Mouse (Mus musculus): ENCODE results near the gene Grb10. TPM values are rescaled to one million over a fixed set of nuclear protein-coding genes. Genes with fewer than 3 reads are reported as not detected.
A peak's percentile ranks its signal among the peaks of the same experiment; 100 is the strongest.

Gene Grb10
- total RNA-seq, 4 experiments from 2014 or later, result 28.0 to 36.2 (median 32.3) TPM

GRCm38 (mm10) chr11:12034371-12034770, 4.1 kb downstream of the Grb10 start:
- DNase-seq (ENCODE audit: low spot score in 2 of 2), result no peak

GRCm38 (mm10) chr11:12032831-12033230, 5.7 kb downstream of the Grb10 start:
- no peak for DNase-seq (ENCODE audit: low spot score in 2 of 2)

GRCm38 (mm10) chr11:12026638-12027037, 11.8 kb downstream of the Grb10 start:
- peak; percentile 44 to 69 for DNase-seq (ENCODE audit: low spot score in 2 of 2)

GRCm38 (mm10) chr11:12025756-12026593, 12.5 kb downstream of the Grb10 start:
- peak; percentile 61 to 72 for DNase-seq (ENCODE audit: low spot score in 2 of 2)

- DNase-seq (ENCODE audit: low spot score in 2 of 2), result no peak
These were observed 13.1 kb downstream of the Grb10 start for GRCm38 (mm10) chr11:12025392-12025755.

- DNase-seq (ENCODE audit: low spot score in 2 of 2), result no peak
These were observed 15.4 kb downstream of the Grb10 start for GRCm38 (mm10) chr11:12023051-12023450.

- no peak for DNase-seq (ENCODE audit: low spot score in 2 of 2)
These were observed 18.8 kb downstream of the Grb10 start for GRCm38 (mm10) chr11:12019651-12020050.

GRCm38 (mm10) chr11:12018604-12019003, 19.9 kb downstream of the Grb10 start:
- DNase-seq (ENCODE audit: low spot score in 2 of 2), result no peak

GRCm38 (mm10) chr11:12010084-12010483, 28.4 kb downstream of the Grb10 start:
- no peak for DNase-seq (ENCODE audit: low spot score in 2 of 2)

GRCm38 (mm10) chr11:12000293-12000910, 38.1 kb downstream of the Grb10 start:
- no peak for DNase-seq (ENCODE audit: low spot score in 2 of 2)

GRCm38 (mm10) chr11:11998881-11999280, 39.6 kb downstream of the Grb10 start:
- DNase-seq (ENCODE audit: low spot score in 2 of 2), result no peak

- DNase-seq (ENCODE audit: low spot score in 2 of 2), result peak; percentile 9 to 18
These were observed 41.4 kb downstream of the Grb10 start for GRCm38 (mm10) chr11:11997045-11997444.

- DNase-seq (ENCODE audit: low spot score in 2 of 2), result no peak
These were observed 43.1 kb downstream of the Grb10 start for GRCm38 (mm10) chr11:11995371-11995770.

GRCm38 (mm10) chr11:11993807-11994206, 44.7 kb downstream of the Grb10 start:
- DNase-seq (ENCODE audit: low spot score in 2 of 2), result no peak

- no peak for DNase-seq (ENCODE audit: low spot score in 2 of 2)
These were observed 45.3 kb downstream of the Grb10 start for GRCm38 (mm10) chr11:11993183-11993582.

GRCm38 (mm10) chr11:11989850-11990249, 48.6 kb downstream of the Grb10 start:
- DNase-seq (ENCODE audit: low spot score in 2 of 2), result no peak

GRCm38 (mm10) chr11:11987233-11987632, 51.2 kb downstream of the Grb10 start:
- no peak for DNase-seq (ENCODE audit: low spot score in 2 of 2)

- DNase-seq (ENCODE audit: low spot score in 2 of 2), result no peak
These were observed 59.8 kb downstream of the Grb10 start for GRCm38 (mm10) chr11:11978611-11979197.

GRCm38 (mm10) chr11:11974591-11975255, 63.8 kb downstream of the Grb10 start:
- no peak for DNase-seq (ENCODE audit: low spot score in 2 of 2)

GRCm38 (mm10) chr11:11973366-11974014, 65.0 kb downstream of the Grb10 start:
- DNase-seq (ENCODE audit: low spot score in 2 of 2), result peak; percentile 49 to 66

- no peak for DNase-seq (ENCODE audit: low spot score in 2 of 2)
These were observed 65.9 kb downstream of the Grb10 start for GRCm38 (mm10) chr11:11972401-11973110.
